Mouse (Mus musculus): Measurements from ENCODE around the gene Plau. TPM values are rescaled to one million over a fixed set of nuclear protein-coding genes. Genes with fewer than 3 reads are reported as not detected.

Gene Plau
- polyA plus RNA-seq, 1 experiment from 2014 or later: 1.2 TPM

DNA sequence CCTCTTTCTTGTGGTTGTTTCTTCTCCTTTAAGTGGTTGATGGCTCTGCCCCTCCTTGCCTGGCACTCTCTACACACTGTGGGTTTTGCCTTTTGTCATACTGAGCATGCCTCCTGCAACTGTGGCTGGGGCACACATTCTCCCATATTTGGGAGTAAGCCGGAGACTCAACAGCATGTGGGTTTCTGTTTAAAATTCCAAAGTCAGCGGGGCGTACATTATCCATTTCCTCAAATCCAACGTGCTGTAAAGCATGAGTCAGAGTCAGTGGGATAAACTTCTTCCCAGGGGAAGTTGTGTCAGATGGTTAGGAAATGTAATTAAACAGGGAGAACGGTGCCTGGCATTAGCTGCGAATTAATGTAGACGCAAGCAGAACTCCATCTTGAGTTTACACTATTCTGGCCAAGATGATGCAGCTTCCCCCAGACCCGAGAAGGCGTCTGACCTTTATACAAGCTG lies 55.5 kb downstream of the Plau start:
- H3K27me3 ChIP-seq (ENCODE audit: control insufficient read depth, insufficient read depth, low read length): no peaks in the 10 kb centered on the region
- H3K4me2 ChIP-seq (ENCODE audit: low read depth, low read length): no peak overlapping the region
- H3K4me1 ChIP-seq (ENCODE audit: control insufficient read depth, insufficient read depth, low read length): peaks cover 6% of the 10 kb centered on the region; the same call in 1 of the 2 replicates
- peak; percentile 60 for ATAC-seq (replicated peaks; ENCODE audit: extremely low read depth, insufficient read depth, low FRiP score)
- H3K4me3 ChIP-seq (ENCODE audit: low read length): no peak overlapping the region
- peak overlapping the region; percentile 71 for H3K27ac ChIP-seq (ENCODE audit: low read length)
- 34% methylated on average over 9 of the region's 9 CpGs for WGBS
- no peaks in the 10 kb centered on the region for H3K9me3 ChIP-seq (replicated peaks; ENCODE audit: control insufficient read depth, low read length)
- no peaks in the 10 kb centered on the region for H3K36me3 ChIP-seq (ENCODE audit: control insufficient read depth, insufficient read depth)
- H3K9ac ChIP-seq (ENCODE audit: low read length): no peak overlapping the region

Other genes starting within 250 kb of the Plau start
- 3.8 and 4.5 TPM in 2 replicates for gene Usp54, start 195.6 kb upstream of the Plau start, polyA plus RNA-seq (2015; fragmentation: Nextera tagmentation; extraction: Ambion mirVana)
- 12.0 and 14.9 TPM in 2 replicates for gene Myoz1, start 180.1 kb upstream of the Plau start, polyA plus RNA-seq (2015; fragmentation: Nextera tagmentation; extraction: Ambion mirVana)
- 172 and 183 TPM in 2 replicates for gene Synpo2l, start 168.3 kb upstream of the Plau start, polyA plus RNA-seq (2015; fragmentation: Nextera tagmentation; extraction: Ambion mirVana)
- gene Sec24c, start 162.4 kb upstream of the Plau start, polyA plus RNA-seq (2015; fragmentation: Nextera tagmentation; extraction: Ambion mirVana): 73.2 and 76.2 TPM in 2 replicates
- 20.5 and 20.6 TPM in 2 replicates for gene Fut11, start 141.7 kb upstream of the Plau start, polyA plus RNA-seq (2015; fragmentation: Nextera tagmentation; extraction: Ambion mirVana)
- 175 and 177 TPM in 2 replicates for gene Chchd1, start 133.7 kb upstream of the Plau start, polyA plus RNA-seq (2015; fragmentation: Nextera tagmentation; extraction: Ambion mirVana)
- 22.3 and 24.1 TPM in 2 replicates for gene Zswim8, start 129.1 kb upstream of the Plau start, polyA plus RNA-seq (2015; fragmentation: Nextera tagmentation; extraction: Ambion mirVana)
- 16.2 and 17.2 TPM in 2 replicates for gene Ndst2, start 102.1 kb upstream of the Plau start, polyA plus RNA-seq (2015; fragmentation: Nextera tagmentation; extraction: Ambion mirVana)
- gene Camk2g, start 42.6 kb upstream of the Plau start, polyA plus RNA-seq (2015; fragmentation: Nextera tagmentation; extraction: Ambion mirVana): 81.5 and 103 TPM in 2 replicates
- gene Vcl, start 92.7 kb downstream of the Plau start, polyA plus RNA-seq (2015; fragmentation: Nextera tagmentation; extraction: Ambion mirVana): 89.3 and 97.0 TPM in 2 replicates
- gene Ap3m1, start 215.8 kb downstream of the Plau start, polyA plus RNA-seq (2015; fragmentation: Nextera tagmentation; extraction: Ambion mirVana): 54.4 and 60.7 TPM in 2 replicates
- 197 and 222 TPM in 2 replicates for gene Adk, start 215.9 kb downstream of the Plau start, polyA plus RNA-seq (2015; fragmentation: Nextera tagmentation; extraction: Ambion mirVana)

Measured in heart, embryonic 16.5 days (tissue).